Mouse (Mus musculus): Measurements from ENCODE around the gene Tkt. TPM values are rescaled to one million over a fixed set of nuclear protein-coding genes. Genes with fewer than 3 reads are reported as not detected.

Tkt gene
- polyA plus RNA-seq, 1 experiment from 2014 or later = 174 TPM

GRCm38 (mm10) chr14:30523356-30523755 is 24.8 kb upstream of the Tkt start:
- Histone ChIP-seq H3K4me2 (replicated peaks; ENCODE audit: low read depth) (no peak overlapping the region), H3K4me1 (replicated peaks; ENCODE audit: control insufficient read depth, insufficient read depth, low read length) (no peaks in the 10 kb centered on the region), H3K4me3 (ENCODE audit: low read depth, low read length) (no peak overlapping the region), H3K36me3 (ENCODE audit: control insufficient read depth, insufficient read depth) (peaks cover 84% of the 10 kb centered on the region), H3K27me3 (replicated peaks; ENCODE audit: control insufficient read depth, insufficient read depth, low read length) (no peaks in the 10 kb centered on the region), H3K9ac (ENCODE audit: low read depth, low read length) (no peak overlapping the region), H3K9me3 (ENCODE audit: control insufficient read depth) (no peaks in the 10 kb centered on the region), H3K27ac (ENCODE audit: low read depth, low read length) (no peak overlapping the region)
- no peak for TF ChIP-seq CTCF (IDR thresholded peaks at IDR 0.05; ENCODE audit: low read depth)
- ATAC-seq = no peak
- 79% methylated on average over 6 of the region's 6 CpGs for WGBS

DNA sequence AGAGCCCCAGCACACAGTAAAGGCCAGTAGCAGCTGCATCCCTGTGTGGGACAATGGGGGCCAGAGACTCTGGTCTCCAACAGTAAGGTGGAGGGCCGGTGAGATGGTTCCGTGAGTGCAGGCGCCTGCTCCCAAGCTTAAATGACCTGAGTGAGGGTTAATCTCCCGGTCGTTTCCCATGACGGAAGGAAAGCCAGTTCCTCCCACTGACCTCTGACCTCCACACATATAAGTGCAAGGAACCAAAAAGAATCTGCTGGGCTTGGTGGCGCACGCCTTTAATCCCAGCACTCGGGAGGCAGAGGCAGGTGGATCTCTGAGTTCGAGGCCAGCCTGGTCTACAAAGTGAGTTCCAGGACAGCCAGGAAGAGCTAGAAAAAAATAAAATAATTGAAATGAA is 19.8 kb upstream of the Tkt start:
- H3K4me3 ChIP-seq (ENCODE audit: low read depth, low read length) = no peak overlapping the region
- H3K27me3 ChIP-seq (replicated peaks; ENCODE audit: control insufficient read depth, insufficient read depth, low read length) = no peaks in the 10 kb centered on the region
- 89% methylated on average over 10 of the region's 10 CpGs for WGBS
- no peak overlapping the region for H3K4me2 ChIP-seq (replicated peaks; ENCODE audit: low read depth)
- H3K9me3 ChIP-seq (ENCODE audit: control insufficient read depth) = no peaks in the 10 kb centered on the region
- H3K9ac ChIP-seq (ENCODE audit: low read depth, low read length) = no peak overlapping the region
- no peaks in the 10 kb centered on the region for H3K4me1 ChIP-seq (replicated peaks; ENCODE audit: control insufficient read depth, insufficient read depth, low read length)
- H3K36me3 ChIP-seq (ENCODE audit: control insufficient read depth, insufficient read depth) = peaks cover 34% of the 10 kb centered on the region
- ATAC-seq = no peak
- H3K27ac ChIP-seq (ENCODE audit: low read depth, low read length) = no peak overlapping the region
- TF ChIP-seq CTCF (IDR thresholded peaks at IDR 0.05; ENCODE audit: low read depth) = no peak

DNA sequence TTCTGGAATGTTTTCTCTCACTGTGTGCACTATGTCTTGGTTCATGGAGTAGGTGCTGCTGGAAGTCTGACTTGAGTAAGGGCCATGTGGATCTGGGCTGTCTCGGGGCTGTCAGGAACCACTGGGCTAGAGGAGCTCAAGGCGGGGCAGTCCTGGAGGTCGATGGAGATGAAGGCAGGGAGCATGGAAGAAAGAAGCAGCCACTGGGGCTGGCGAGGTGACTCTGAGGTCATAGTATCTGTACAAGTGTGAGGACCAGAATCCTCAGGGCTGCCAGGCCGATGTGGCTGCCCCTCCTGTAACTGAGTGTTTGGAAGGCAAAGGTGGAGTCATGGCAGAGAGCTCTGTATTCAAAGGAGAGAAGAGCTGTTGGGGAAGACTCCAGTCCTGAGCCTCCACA is 19.2 kb upstream of the Tkt start:
- WGBS = 87% methylated on average over 5 of the region's 5 CpGs
- no peaks in the 10 kb centered on the region for H3K9me3 ChIP-seq (ENCODE audit: control insufficient read depth)
- H3K27ac ChIP-seq (ENCODE audit: low read depth, low read length) = no peak overlapping the region
- TF ChIP-seq CTCF (IDR thresholded peaks at IDR 0.05; ENCODE audit: low read depth) = no peak
- no peaks in the 10 kb centered on the region for H3K4me1 ChIP-seq (replicated peaks; ENCODE audit: control insufficient read depth, insufficient read depth, low read length)
- no peak overlapping the region for H3K4me2 ChIP-seq (replicated peaks; ENCODE audit: low read depth)
- ATAC-seq = no peak
- no peak overlapping the region for H3K4me3 ChIP-seq (ENCODE audit: low read depth, low read length)
- no peak overlapping the region for H3K9ac ChIP-seq (ENCODE audit: low read depth, low read length)
- H3K27me3 ChIP-seq (replicated peaks; ENCODE audit: control insufficient read depth, insufficient read depth, low read length) = no peaks in the 10 kb centered on the region
- peaks cover 28% of the 10 kb centered on the region for H3K36me3 ChIP-seq (ENCODE audit: control insufficient read depth, insufficient read depth)

DNA sequence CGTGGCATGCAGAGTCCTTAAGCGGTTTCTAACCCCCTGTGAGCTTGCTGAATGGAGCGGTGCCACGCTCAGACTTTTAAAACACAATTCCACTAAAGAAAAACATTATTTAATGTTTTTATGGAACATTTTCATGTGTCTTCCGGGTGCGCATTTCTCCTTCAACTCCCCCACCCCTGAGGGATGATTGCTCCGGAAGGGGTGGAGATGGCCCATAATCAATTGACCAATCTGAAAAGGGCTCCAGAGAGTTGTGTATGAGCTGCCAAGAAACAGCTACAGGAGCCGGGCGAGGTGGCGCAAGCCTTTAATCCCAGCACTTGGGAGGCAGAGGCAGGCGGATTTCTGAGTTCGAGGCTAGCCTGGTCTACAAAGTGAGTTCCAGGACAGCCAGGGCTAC is 18.7 kb upstream of the Tkt start:
- ATAC-seq = no peak
- no peak overlapping the region for H3K9ac ChIP-seq (ENCODE audit: low read depth, low read length)
- H3K9me3 ChIP-seq (ENCODE audit: control insufficient read depth) = no peaks in the 10 kb centered on the region
- no peaks in the 10 kb centered on the region for H3K4me1 ChIP-seq (replicated peaks; ENCODE audit: control insufficient read depth, insufficient read depth, low read length)
- WGBS = 96% methylated on average over 12 of the region's 12 CpGs
- no peak for TF ChIP-seq CTCF (IDR thresholded peaks at IDR 0.05; ENCODE audit: low read depth)
- no peaks in the 10 kb centered on the region for H3K27me3 ChIP-seq (replicated peaks; ENCODE audit: control insufficient read depth, insufficient read depth, low read length)
- peaks cover 27% of the 10 kb centered on the region for H3K36me3 ChIP-seq (ENCODE audit: control insufficient read depth, insufficient read depth)
- H3K27ac ChIP-seq (ENCODE audit: low read depth, low read length) = no peak overlapping the region
- no peak overlapping the region for H3K4me2 ChIP-seq (replicated peaks; ENCODE audit: low read depth)
- no peak overlapping the region for H3K4me3 ChIP-seq (ENCODE audit: low read depth, low read length)

GRCm38 (mm10) chr14:30530726-30531269 is 17.4 kb upstream of the Tkt start:
- H3K4me2 ChIP-seq (replicated peaks; ENCODE audit: low read depth) = no peak overlapping the region
- H3K9me3 ChIP-seq (ENCODE audit: control insufficient read depth) = no peaks in the 10 kb centered on the region
- TF ChIP-seq CTCF (IDR thresholded peaks at IDR 0.05; ENCODE audit: low read depth) = no peak
- no peak for ATAC-seq
- WGBS = 42% methylated on average over 8 of the region's 8 CpGs
- no peaks in the 10 kb centered on the region for H3K27me3 ChIP-seq (replicated peaks; ENCODE audit: control insufficient read depth, insufficient read depth, low read length)
- H3K36me3 ChIP-seq (ENCODE audit: control insufficient read depth, insufficient read depth) = peaks cover 14% of the 10 kb centered on the region
- H3K9ac ChIP-seq (ENCODE audit: low read depth, low read length) = no peak overlapping the region
- no peak overlapping the region for H3K27ac ChIP-seq (ENCODE audit: low read depth, low read length)
- H3K4me1 ChIP-seq (replicated peaks; ENCODE audit: control insufficient read depth, insufficient read depth, low read length) = no peaks in the 10 kb centered on the region
- no peak overlapping the region for H3K4me3 ChIP-seq (ENCODE audit: low read depth, low read length)

DNA sequence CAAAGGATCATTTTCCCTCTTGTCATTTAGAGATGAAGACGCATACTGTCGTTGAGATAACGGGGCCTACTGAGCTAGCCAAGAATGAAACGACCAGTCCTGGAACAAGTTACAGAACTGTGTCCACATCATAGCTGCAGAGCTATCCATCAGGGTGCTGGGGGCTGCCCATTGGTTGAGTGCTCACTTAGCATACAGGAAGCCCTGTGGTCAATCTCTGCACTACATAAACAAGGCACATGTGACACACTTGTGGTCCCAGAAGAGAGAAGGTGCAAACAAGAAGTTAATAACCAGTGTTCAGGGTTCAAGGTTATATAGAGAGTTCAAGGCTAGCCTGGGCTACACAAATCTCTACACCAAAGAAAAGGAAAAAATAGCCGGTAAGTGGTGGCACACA is 16.7 kb upstream of the Tkt start:
- 66% methylated on average over 5 of the region's 5 CpGs for WGBS
- H3K9me3 ChIP-seq (ENCODE audit: control insufficient read depth) = no peaks in the 10 kb centered on the region
- TF ChIP-seq CTCF (IDR thresholded peaks at IDR 0.05; ENCODE audit: low read depth) = no peak
- H3K36me3 ChIP-seq (ENCODE audit: control insufficient read depth, insufficient read depth) = peaks cover 8% of the 10 kb centered on the region
- H3K27ac ChIP-seq (ENCODE audit: low read depth, low read length) = no peak overlapping the region
- no peak overlapping the region for H3K9ac ChIP-seq (ENCODE audit: low read depth, low read length)
- H3K4me2 ChIP-seq (replicated peaks; ENCODE audit: low read depth) = no peak overlapping the region
- no peak for ATAC-seq
- no peaks in the 10 kb centered on the region for H3K27me3 ChIP-seq (replicated peaks; ENCODE audit: control insufficient read depth, insufficient read depth, low read length)
- no peak overlapping the region for H3K4me3 ChIP-seq (ENCODE audit: low read depth, low read length)
- H3K4me1 ChIP-seq (replicated peaks; ENCODE audit: control insufficient read depth, insufficient read depth, low read length) = no peaks in the 10 kb centered on the region

GRCm38 (mm10) chr14:30531896-30532295 is 16.3 kb upstream of the Tkt start:
- no peak overlapping the region for H3K9ac ChIP-seq (ENCODE audit: low read depth, low read length)
- H3K36me3 ChIP-seq (ENCODE audit: control insufficient read depth, insufficient read depth) = peaks cover 8% of the 10 kb centered on the region
- H3K27me3 ChIP-seq (replicated peaks; ENCODE audit: control insufficient read depth, insufficient read depth, low read length) = no peaks in the 10 kb centered on the region
- no peak overlapping the region for H3K4me2 ChIP-seq (replicated peaks; ENCODE audit: low read depth)
- WGBS = 81% methylated on average over 6 of the region's 6 CpGs
- TF ChIP-seq CTCF (IDR thresholded peaks at IDR 0.05; ENCODE audit: low read depth) = no peak
- 0 out of 2 replicates have a peak, but pooled peaks have one; percentile 25 for ATAC-seq
- no peaks in the 10 kb centered on the region for H3K4me1 ChIP-seq (replicated peaks; ENCODE audit: control insufficient read depth, insufficient read depth, low read length)
- H3K27ac ChIP-seq (ENCODE audit: low read depth, low read length) = no peak overlapping the region
- H3K9me3 ChIP-seq (ENCODE audit: control insufficient read depth) = no peaks in the 10 kb centered on the region
- no peak overlapping the region for H3K4me3 ChIP-seq (ENCODE audit: low read depth, low read length)

Measured in intestine, postnatal 0 days (tissue).